Mouse (Mus musculus) embryonic facial prominence, embryonic 12.5 days (tissue): ENCODE measurements around the gene Nedd4. TPM values are rescaled to one million over a fixed set of nuclear protein-coding genes. Genes with fewer than 3 reads are reported as not detected.

Source experiments
- ATAC-seq: fragments of 200-750 bp; cut with Nextera tagmentation; 2 replicates; pipeline ENCODE4 v1.8.0; 2017; ENCODE audit not compliant: insufficient number of reproducible peaks, insufficient read depth, low FRiP score, low TSS enrichment
- H3K27ac ChIP-seq: fragments of 300-500 bp; sonication (generic); 2 replicates; pipeline ENCODE4 v1.5.1; 2016; ENCODE audit warnings: mild to moderate bottlenecking
- H3K27me3 ChIP-seq: fragments of 300-500 bp; sonication (generic); 2 replicates; pipeline ENCODE4 v1.6.1; 2016; ENCODE audit warnings: mild to moderate bottlenecking, moderate library complexity
- H3K36me3 ChIP-seq: fragments of 300-500 bp; sonication (generic); 2 replicates; pipeline ENCODE4 v1.6.1; 2016; ENCODE audit warnings: mild to moderate bottlenecking
- H3K4me1 ChIP-seq: fragments of 300-500 bp; sonication (generic); 2 replicates; pipeline ENCODE4 v1.6.1; 2016
- H3K4me2 ChIP-seq: fragments of 300-500 bp; sonication (generic); replicated peaks from 2 replicates; pipeline ENCODE4 v1.6.1; 2016; ENCODE audit warnings: mild to moderate bottlenecking, moderate library complexity
- H3K4me3 ChIP-seq: fragments of 300-500 bp; sonication (generic); 2 replicates; pipeline ENCODE4 v1.5.1; 2016; ENCODE audit warnings: mild to moderate bottlenecking
- H3K9ac ChIP-seq: fragments of 300-500 bp; sonication (generic); 2 replicates; pipeline ENCODE4 v1.6.1; 2016; ENCODE audit warnings: mild to moderate bottlenecking, moderate library complexity
- H3K9me3 ChIP-seq: fragments of 300-500 bp; sonication (generic); 2 replicates; pipeline ENCODE4 v1.6.1; 2016; ENCODE audit warnings: mild to moderate bottlenecking, moderate library complexity
- WGBS: fragments of 180-500 bp; shearing (Covaris S2); methylation state at CpG from one replicate; pipeline ENCODE4 v1.1.7; 2016; 5-methylcytosine and 5-hydroxymethylcytosine counted together
- polyA plus RNA-seq: library from polyadenylated mRNA; unstranded; fragments of >200 nt; fragmentation: Nextera tagmentation; extraction: Ambion mirVana; gene quantifications from 2 replicates; pipeline ENCODE4 v1.2.1, GENCODE M21; 2016

Gene Nedd4
- polyA plus RNA-seq, 1 experiment from 2014 or later: 756 TPM

DNA sequence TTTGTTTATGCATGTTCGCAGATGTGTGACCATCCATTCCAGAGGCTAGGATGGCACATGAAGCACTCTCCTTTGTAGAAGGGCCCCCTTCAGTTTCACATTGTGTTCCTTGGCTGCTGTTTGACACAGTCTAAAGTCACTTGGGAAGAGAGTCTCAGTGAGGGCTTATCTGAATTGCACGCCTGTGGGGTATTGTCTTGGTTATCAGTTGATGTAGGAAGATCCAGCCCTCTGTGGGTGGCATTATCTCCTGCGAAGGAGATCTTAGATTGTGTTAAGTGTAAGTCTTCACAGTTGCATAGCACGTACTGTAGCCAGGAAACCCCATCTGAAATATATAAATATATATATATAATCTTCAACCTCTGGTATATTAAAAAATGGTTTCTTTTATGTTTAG, 23.1 kb downstream of the Nedd4 start:
- Histone ChIP-seq H3K4me3 (no peak overlapping the region), H3K36me3 (peaks cover 83% of the 10 kb centered on the region), H3K27me3 (no peaks in the 10 kb centered on the region), H3K27ac (no peak overlapping the region), H3K9me3 (no peaks in the 10 kb centered on the region), H3K9ac (no peak overlapping the region), H3K4me2 (no peak overlapping the region), H3K4me1 (peaks cover 7% of the 10 kb centered on the region; the same call in 1 of the 2 replicates)
- WGBS: 95% methylated on average over 4 of the region's 4 CpGs
- ATAC-seq: no peak

DNA sequence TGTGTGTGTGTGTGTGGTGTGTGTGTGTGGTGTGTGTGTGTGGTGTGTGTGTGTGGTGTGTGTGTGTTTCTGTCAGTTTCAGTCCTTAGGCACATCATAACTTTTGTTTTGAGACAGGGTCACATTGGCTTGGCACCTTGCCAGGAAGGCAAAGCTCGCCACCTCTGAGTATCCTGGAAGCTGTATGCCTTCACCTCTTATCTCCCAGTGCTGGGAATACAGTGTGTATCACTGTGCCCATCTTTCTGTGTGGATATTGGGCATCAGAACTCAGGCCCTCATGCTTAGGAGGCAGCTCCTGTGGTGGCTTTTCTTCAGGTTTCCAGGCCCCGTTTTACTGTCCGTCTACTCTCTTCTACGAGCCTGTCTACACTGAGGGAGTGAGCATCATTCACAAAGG, 24.4 kb downstream of the Nedd4 start:
- Histone ChIP-seq H3K4me2 (no peak overlapping the region), H3K9ac (no peak overlapping the region), H3K9me3 (no peaks in the 10 kb centered on the region), H3K27me3 (no peaks in the 10 kb centered on the region), H3K36me3 (peaks cover 86% of the 10 kb centered on the region), H3K4me1 (peaks cover 17% of the 10 kb centered on the region; the same call in 1 of the 2 replicates), H3K27ac (no peak overlapping the region), H3K4me3 (no peak overlapping the region)
- WGBS: 78% methylated on average over 4 of the region's 4 CpGs
- no peak for ATAC-seq

DNA sequence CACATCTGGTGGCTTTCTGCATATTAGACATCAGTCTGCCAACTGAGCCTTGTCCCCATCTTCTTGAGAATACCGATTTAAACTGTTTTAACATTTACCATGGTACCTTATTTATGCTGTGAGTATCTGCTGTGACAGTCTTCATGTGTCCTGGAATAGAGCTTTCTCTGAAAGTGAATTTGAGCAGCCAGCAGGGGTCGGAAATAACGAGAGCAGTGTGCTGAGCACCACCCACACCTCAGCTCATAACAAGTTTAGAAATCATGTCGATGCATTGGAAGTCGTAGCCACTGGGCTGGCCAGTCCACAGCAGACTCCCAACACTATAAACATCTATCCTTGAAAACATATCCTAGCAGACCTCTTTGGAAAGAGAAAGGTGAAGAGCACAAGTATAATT, 27.4 kb downstream of the Nedd4 start:
- ATAC-seq: no peak
- H3K4me2 ChIP-seq: no peak overlapping the region
- H3K27me3 ChIP-seq: no peaks in the 10 kb centered on the region
- H3K9ac ChIP-seq: no peak overlapping the region
- H3K9me3 ChIP-seq: no peaks in the 10 kb centered on the region
- WGBS: 66% methylated on average over 5 of the region's 5 CpGs
- peaks cover 81% of the 10 kb centered on the region for H3K36me3 ChIP-seq
- H3K4me1 ChIP-seq: peaks cover 43% of the 10 kb centered on the region
- H3K27ac ChIP-seq: no peak overlapping the region
- H3K4me3 ChIP-seq: no peak overlapping the region

DNA sequence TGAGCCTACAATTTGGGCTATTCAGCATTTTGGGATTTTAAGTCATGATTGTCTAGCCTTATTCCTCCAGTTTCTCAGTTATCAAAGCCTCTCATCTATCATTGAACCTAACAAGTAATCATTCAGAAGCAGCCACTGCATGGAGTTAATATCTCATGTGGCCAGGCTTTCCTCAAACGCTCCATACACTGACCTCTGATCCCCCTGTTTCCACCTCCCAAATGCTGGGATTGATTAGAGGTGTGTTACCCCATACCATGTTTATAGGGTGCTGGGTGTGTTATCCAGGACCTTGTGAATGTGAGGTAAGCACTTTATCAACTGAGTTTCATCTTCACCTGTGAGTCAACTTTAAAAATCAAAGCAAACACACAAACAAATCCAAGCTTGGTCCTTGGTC, 28.7 kb downstream of the Nedd4 start:
- Histone ChIP-seq H3K9ac (no peak overlapping the region), H3K36me3 (peaks cover 72% of the 10 kb centered on the region), H3K27me3 (no peaks in the 10 kb centered on the region), H3K4me1 (peaks cover 45% of the 10 kb centered on the region), H3K9me3 (no peaks in the 10 kb centered on the region), H3K27ac (no peak overlapping the region), H3K4me2 (no peak overlapping the region), H3K4me3 (no peak overlapping the region)
- ATAC-seq: no peak
- 54% methylated on average over 1 of the region's 1 CpGs for WGBS

DNA sequence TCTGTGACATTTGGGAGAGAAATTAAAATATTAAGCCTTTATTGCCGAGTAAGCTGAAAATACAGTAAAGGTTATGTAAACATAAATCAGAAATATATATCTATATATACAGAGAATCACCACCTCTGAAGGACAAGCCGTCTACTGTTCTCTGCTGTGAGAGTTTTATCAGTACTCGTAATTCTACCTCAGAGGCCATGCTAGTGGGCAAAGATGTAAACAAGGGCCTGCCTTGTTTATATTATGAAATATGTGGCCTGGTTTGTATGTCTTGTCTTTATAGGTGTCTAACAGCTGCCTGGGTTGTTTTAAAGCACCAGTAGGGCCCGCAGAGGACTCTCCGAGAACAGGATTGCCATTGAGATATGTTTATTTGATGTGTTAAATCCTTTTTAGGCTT, 29.8 kb downstream of the Nedd4 start:
- no peaks in the 10 kb centered on the region for H3K9me3 ChIP-seq
- peaks cover 61% of the 10 kb centered on the region for H3K36me3 ChIP-seq
- 58% methylated on average over 5 of the region's 5 CpGs for WGBS
- no peak overlapping the region for H3K4me3 ChIP-seq
- H3K4me1 ChIP-seq: peaks cover 51% of the 10 kb centered on the region
- peak overlapping the region; percentile 46; the same call in 1 of the 2 replicates for H3K27ac ChIP-seq
- H3K27me3 ChIP-seq: no peaks in the 10 kb centered on the region
- no peak overlapping the region for H3K4me2 ChIP-seq
- ATAC-seq: no peak
- H3K9ac ChIP-seq: no peak overlapping the region

DNA sequence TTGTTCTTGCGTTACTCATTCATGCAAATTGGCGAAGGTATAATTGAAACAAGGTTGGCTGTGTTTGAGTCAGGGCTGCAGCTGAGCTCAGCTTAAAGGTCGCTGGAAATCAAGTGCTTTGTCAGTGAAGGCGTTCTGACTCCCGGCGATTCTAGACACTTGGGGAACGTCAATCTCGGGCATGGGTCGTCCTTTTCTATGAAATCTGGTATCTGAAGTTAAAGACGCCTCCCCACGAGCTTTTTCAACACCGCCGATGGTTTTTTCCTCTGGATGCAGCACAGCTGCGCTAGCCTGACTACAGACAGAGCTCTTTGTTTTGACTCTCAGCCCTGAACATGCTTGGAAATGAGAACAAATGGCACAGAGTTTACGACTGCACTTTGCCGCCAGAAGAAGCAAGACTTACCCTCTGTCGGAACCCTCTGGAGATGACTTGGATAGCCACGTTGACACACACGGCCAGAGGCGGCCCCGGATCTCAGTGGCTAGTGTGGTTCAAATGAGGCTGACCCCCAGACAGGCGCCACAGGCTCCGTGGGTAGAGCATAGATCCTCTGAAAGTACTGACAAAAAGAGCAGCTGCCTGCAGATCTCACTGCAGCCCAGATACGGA, 31.0 kb downstream of the Nedd4 start:
- no peaks in the 10 kb centered on the region for H3K9me3 ChIP-seq
- H3K27ac ChIP-seq: peak overlapping the region; percentile 9
- H3K9ac ChIP-seq: no peak overlapping the region
- H3K36me3 ChIP-seq: peaks cover 55% of the 10 kb centered on the region
- peaks cover 56% of the 10 kb centered on the region for H3K4me1 ChIP-seq
- no peak for ATAC-seq
- H3K4me3 ChIP-seq: no peak overlapping the region
- no peaks in the 10 kb centered on the region for H3K27me3 ChIP-seq
- peak overlapping the region; percentile 10; the same call in 1 of the 2 replicates for H3K4me2 ChIP-seq
- WGBS: 53% methylated on average over 24 of the region's 24 CpGs

DNA sequence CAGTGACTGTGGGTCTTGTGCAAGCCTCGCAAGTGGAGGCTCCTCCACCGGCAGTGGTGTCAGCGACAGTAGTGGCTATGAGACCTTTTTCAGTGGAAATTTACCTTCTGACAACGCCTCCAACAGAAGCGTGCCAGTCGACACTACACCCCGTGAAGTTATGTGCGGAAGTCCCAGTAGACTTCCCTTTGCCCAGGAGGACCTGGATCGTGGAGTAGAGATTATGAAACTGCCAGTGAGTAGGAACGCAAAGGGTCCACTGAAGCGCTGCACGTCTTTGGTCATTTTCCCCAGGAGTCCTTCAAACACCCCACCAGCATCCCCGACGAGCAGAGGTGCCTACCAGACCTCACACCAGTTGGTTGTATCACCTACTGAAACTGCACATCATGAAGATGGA, 31.7 kb downstream of the Nedd4 start:
- peaks cover 55% of the 10 kb centered on the region for H3K36me3 ChIP-seq
- no peak overlapping the region for H3K9ac ChIP-seq
- no peak overlapping the region for H3K4me3 ChIP-seq
- 0 out of 2 replicates have a peak overlapping the region, but pooled peaks have one; percentile 9 for H3K27ac ChIP-seq
- H3K4me1 ChIP-seq: peaks cover 61% of the 10 kb centered on the region
- H3K4me2 ChIP-seq: peak overlapping the region; percentile 10; the same call in 1 of the 2 replicates
- ATAC-seq: no peak
- WGBS: 88% methylated on average over 14 of the region's 14 CpGs
- H3K9me3 ChIP-seq: no peaks in the 10 kb centered on the region
- no peaks in the 10 kb centered on the region for H3K27me3 ChIP-seq

DNA sequence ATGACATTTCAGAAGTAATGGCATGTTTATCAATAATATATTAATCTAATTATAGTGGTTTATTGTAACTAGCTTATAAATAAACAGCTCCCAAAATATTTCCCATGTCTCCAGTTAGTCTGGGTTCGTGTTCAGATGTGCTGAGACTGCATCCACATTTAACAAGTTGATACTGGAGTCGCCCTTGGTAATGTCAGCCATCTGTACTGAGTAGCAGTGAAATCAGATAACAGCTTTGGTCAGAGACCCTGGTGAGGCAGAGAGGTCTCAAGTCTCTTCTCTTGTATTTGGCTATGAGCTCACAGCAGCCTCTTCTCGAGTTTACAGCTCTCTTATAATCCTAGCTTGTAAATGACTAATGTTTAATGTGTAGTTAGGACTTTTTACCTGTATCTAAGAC, 34.4 kb downstream of the Nedd4 start:
- Histone ChIP-seq H3K27ac (no peak overlapping the region), H3K4me1 (peaks cover 50% of the 10 kb centered on the region), H3K36me3 (peaks cover 60% of the 10 kb centered on the region), H3K9ac (no peak overlapping the region), H3K27me3 (no peaks in the 10 kb centered on the region), H3K4me3 (no peak overlapping the region), H3K4me2 (no peak overlapping the region), H3K9me3 (no peaks in the 10 kb centered on the region)
- ATAC-seq: no peak
- WGBS: 47% methylated on average over 3 of the region's 3 CpGs

DNA sequence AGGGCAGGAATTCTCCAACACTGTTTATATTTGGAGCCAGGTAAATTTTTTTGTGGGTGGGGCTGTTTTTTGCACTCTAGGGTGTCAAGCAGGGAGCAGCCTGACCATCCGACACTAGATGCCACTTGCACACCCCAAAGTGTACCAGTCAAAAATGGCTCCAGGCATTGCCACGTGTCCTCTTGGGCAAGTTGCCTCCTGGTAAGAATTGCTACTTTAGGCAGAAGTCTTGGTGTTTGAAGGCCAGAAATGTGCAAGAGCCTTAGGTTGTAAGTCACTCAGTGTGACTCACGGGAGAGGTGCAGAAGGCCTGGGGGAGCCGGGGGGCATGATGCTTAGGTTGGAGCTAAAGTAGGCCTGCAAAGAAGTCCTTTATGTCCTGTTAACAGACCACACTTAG, 35.6 kb downstream of the Nedd4 start:
- Histone ChIP-seq H3K4me1 (peaks cover 42% of the 10 kb centered on the region), H3K27ac (no peak overlapping the region), H3K27me3 (no peaks in the 10 kb centered on the region), H3K36me3 (peaks cover 68% of the 10 kb centered on the region), H3K9ac (no peak overlapping the region), H3K9me3 (no peaks in the 10 kb centered on the region), H3K4me2 (no peak overlapping the region), H3K4me3 (no peak overlapping the region)
- no peak for ATAC-seq
- 90% methylated on average over 4 of the region's 4 CpGs for WGBS

DNA sequence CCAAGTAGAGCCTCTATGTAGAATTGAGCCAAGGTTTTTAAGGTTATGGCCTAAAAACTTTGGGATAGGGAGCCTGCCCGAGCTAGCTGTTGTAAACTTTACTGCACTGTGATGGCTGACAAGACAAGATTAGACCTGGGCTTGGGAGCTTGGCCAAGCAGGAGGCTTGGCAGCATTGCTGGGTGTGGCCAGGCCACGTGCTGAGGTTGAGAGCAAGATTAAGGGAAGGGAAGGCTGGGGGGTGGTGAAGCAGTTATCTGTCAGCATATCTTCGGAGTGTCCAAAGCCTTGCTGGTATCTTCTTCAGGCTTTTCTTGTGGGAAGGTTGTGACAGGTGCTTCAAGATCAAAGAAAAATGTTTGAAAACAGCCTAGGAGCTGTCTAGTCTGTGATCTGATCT, 37.6 kb downstream of the Nedd4 start:
- no peak for ATAC-seq
- Histone ChIP-seq H3K4me2 (no peak overlapping the region), H3K36me3 (peaks cover 66% of the 10 kb centered on the region), H3K9me3 (no peaks in the 10 kb centered on the region), H3K4me3 (no peak overlapping the region), H3K9ac (no peak overlapping the region), H3K27me3 (no peaks in the 10 kb centered on the region), H3K27ac (no peak overlapping the region), H3K4me1 (0 out of 2 replicates have a peak, but pooled peaks cover 23% of the 10 kb centered on the region)
- 75% methylated on average over 3 of the region's 3 CpGs for WGBS

DNA sequence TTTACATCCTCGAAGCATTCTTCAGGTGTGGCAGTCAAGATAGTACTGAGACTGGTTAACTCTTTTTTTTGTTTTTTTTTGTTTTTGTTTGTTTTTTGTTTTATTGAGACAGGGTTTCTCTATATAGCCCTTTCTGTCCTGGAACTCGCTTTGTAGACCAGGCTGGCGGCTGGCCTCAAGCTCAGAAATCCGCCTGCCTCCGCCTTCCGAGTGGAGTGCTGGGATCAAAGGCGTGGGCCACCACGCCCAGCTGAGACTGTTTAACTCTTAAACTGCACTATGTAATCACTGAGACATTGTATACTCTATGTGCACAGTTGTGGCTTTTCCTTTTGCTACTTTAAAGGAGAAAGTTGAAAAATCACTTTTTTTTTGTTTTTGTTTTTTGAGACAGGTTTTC, 39.3 kb downstream of the Nedd4 start:
- Histone ChIP-seq H3K36me3 (peaks cover 82% of the 10 kb centered on the region), H3K4me1 (0 out of 2 replicates have a peak, but pooled peaks cover 21% of the 10 kb centered on the region)

DNA sequence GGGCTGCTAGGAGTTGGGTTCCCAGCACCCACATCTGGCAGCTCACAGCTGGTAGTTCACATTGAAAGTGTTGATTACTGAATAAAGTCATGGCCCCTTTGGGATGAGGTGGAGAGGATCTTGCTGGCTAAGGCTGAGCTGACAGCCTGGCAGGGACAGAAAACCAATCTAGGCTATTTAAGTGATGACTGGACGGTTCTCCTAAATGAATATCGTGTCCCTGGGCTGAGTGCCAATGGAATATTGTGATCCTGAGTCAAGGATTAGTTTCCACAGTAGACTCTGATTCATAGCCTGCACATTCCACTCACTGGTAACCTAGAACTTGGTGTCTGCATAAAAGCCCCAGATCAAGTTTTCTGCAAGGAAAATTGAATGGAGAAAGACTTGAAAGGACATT, 39.9 kb downstream of the Nedd4 start:
- H3K27ac ChIP-seq: 0 out of 2 replicates have a peak overlapping the region, but pooled peaks have one; percentile 9
- no peak for ATAC-seq
- peaks cover 88% of the 10 kb centered on the region for H3K36me3 ChIP-seq
- H3K27me3 ChIP-seq: no peaks in the 10 kb centered on the region
- H3K9me3 ChIP-seq: no peaks in the 10 kb centered on the region
- H3K4me3 ChIP-seq: no peak overlapping the region
- WGBS: 66% methylated on average over 2 of the region's 2 CpGs
- 0 out of 2 replicates have a peak, but pooled peaks cover 16% of the 10 kb centered on the region for H3K4me1 ChIP-seq
- no peak overlapping the region for H3K9ac ChIP-seq
- no peak overlapping the region for H3K4me2 ChIP-seq

More for the DNA sequence above, 39.3 kb downstream of the Nedd4 start:
- no peaks in the 10 kb centered on the region for H3K9me3 ChIP-seq
- no peak overlapping the region for H3K27ac ChIP-seq
- no peaks in the 10 kb centered on the region for H3K27me3 ChIP-seq
- no peak overlapping the region for H3K9ac ChIP-seq
- H3K4me2 ChIP-seq: no peak overlapping the region
- no peak overlapping the region for H3K4me3 ChIP-seq
- 55% methylated on average over 8 of the region's 8 CpGs for WGBS
- no peak for ATAC-seq
